Mouse (Mus musculus) left cerebral cortex, postnatal 36 days (tissue): ENCODE measurements around the gene Tulp2. TPM values are rescaled to one million over a fixed set of nuclear protein-coding genes. Genes with fewer than 3 reads are reported as not detected.

Experiments used
- DNase-seq, 2 experiments: peaks; one replicate each; pipeline ENCODE4 v3.0.0; 2021 to 2022; ENCODE audit warnings: low spot score in 2 of 2, mixed read lengths in 1 of 2
- intact Hi-C: fragments of 180-260 bp; cut with DNase I; formaldehyde crosslinking; loops from one replicate; pipeline ENCODE4 v1.15.1; 2025
- total RNA-seq, 2 experiments: library from RNA; stranded (reverse); gene quantifications; 2 replicates each; pipeline ENCODE4 v1.2.3; 2021

Tulp2 gene
- not detected for total RNA-seq

DNA sequence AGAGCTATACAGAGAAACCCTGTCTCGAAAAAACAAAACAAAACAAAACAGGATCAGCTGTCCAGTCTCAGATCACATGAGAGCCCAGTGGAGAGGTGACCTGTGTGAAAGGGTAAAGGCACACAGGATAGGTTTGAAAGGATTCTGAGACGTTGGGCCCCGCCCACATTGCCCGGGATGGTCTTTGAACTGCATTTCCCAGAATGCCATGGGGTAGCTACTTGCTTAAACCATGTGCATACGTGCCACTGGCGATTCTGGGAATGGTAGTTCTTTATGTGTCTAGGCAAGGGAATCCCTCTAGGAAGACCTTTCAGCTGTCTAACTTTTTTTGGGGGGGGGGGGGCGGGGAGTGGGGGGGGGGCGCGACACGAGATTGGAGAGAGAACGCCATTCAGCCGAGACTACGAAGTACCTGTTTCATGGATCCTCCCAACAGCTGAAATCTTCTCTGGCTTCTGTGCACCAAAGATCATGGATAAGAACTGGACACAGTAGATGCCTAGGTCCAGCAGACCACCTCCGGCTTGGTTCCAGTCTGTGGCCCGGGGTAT is at the start of gene Tulp2:
Gene Tulp2 (plus strand): TSS at position 504 of the 554 bp plus-strand sequence.
- intact Hi-C loops: no loop called here
- peak; percentile 45 to 48 for DNase-seq

DNA sequence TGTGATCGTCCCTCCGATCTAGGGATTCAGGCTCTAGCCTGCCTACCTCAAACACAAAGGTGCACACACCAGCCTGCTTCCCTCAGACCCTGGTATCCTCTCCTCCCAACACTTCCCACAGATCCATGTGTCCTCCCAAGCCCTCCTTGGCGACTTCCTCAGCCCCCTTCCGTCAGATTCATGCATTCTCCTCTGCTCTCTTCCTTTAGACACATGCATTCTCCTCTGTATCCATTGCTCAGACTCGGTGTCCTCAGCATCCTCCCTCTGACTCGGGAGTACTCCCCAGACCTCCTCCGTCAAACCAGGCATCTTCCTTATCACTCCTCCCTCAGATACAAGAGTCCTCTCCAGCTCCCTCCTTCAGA is 47.9 kb upstream of the Tulp2 start:
- DNase-seq: no peak
- intact Hi-C loops: no loop called here

DNA sequence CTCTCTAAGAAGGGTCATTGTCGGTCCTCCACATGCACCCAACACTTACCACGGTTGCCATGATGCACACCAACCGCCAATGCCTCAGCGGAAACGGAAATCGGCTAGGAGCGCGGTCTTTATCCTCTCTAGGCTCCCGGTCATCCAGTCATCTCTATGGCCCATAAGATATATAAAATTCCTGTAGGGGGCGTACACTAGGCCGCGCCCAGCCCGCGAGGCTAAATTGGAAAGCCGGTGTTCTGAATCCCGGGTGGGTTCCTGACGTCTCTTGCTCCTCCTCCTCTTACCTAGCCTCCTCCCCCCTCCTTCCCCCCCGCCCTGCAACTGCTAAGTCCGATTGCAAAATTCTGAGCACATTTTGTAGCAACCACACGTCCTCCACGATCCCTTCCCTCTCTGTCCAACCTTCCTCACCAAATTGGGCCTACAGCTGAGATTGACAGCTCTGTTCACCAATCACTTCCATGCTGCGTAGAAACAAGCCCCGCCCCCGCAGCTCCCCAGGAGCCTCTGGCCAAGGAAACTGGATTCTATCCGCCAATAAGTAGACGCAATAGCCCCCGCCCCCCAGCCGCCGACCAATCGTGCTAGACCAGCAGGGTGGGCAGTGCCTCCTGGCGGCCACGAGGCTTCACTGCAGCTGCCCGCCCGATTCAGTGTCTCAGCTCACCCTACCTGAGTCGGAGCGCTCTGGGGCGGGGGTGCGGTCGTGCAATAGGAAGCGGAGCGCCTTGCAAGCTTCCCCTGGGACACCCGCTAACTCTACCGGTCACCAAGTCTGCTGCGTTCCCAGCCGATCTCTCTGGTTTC is 47.3 kb upstream of the Tulp2 start, which contains the start of gene Gys1:
Gene Gys1 (plus strand): TSS at position 642 of the 813 bp plus-strand sequence.
- peak; percentile 100 for DNase-seq
- intact Hi-C loops: no loop called here

- intact Hi-C loops: no loop called here
Observed at GRCm38 (mm10) chr7:45435038-45435437, 46.6 kb upstream of the Tulp2 start.

DNA sequence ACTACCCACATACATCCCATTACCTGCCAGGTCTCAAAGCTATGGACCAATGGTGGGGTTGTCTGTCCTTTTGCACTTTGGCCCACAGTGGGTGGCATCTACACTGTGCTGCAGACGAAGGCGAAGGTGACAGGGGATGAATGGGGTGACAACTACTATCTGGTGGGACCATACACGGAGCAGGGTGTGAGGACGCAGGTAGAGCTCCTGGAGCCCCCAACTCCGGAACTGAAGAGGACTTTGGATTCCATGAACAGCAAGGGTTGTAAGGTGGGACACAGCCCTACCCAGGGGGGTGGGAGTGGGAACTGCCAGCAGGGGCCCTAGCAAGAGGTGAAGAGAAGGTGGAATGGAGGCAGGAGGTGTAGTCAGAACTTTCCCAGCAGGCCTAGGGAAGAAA is 45.2 kb upstream of the Tulp2 start:
- no peak for DNase-seq
- intact Hi-C loops: no loop called here

More at GRCm38 (mm10) chr7:45435038-45435437, 46.6 kb upstream of the Tulp2 start:
- DNase-seq: no peak

DNA sequence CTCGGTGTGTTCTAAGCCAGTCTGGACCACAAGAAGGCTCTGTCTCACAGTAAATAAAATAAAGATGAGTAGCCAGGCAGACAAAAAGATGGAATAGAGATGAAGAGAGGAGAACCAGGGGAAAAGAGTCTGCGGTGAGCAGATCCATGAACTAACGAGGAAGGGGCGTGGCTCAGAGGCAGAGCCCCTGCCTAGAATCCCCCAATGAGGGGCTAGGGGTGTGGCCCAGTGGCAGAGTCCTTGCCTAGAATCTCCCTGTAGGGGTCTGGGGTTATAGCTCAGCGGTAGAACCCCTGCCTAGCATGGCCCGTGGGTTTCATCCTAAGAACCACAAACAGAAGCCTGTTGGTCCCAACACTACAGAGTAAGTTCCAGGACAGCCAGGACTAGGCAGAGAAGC is 44.6 kb upstream of the Tulp2 start:
- no peak for DNase-seq
- intact Hi-C loops: no loop called here

GRCm38 (mm10) chr7:45437521-45438276 is 44.0 kb upstream of the Tulp2 start, which contains the start of gene Ruvbl2:
Gene Ruvbl2 (minus strand): TSS chr7:45438096.
- intact Hi-C loops: no loop called here
- no peak for DNase-seq

DNA sequence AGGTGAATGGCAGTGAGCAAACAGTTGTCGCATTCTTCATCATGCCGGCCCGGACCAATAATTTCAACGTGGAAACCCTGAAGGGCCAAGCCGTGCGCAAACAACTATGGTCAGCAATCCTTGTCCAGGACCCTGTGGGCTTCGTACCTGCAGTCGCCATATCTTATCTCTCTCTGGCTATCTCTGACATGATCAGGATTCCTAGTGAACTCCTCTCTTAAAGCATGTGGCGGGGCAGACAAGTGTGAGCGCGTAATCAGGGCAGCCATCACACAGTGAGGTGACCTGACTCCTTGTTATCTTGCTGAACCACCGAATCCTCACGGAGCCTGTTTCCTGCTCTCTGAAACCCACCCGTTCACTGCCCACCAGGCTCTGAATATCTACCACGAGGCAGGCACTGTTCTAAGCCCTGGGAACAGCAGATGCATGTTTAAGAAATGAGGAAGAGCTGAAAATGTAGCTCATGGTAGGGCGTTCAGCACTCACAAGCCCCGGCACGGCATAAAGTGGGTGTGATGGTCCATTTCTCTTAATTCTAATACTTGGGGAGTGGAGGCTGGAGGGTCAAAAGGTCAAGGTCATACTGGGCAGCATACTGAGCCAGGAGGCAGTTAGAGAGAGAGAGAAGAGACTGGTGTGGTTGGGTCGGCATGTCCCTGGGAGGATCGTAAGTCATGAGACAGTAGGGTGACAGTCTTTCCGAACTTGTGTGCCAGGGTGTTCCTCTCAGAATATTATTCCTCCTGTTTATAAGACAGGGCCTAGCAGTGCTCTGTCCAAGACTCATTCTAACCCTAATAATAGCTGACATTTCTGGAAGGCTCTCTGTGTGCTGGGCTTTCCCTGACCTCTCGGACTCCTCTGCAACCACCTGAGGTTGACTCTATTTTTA is 37.9 kb upstream of the Tulp2 start:
- no peak for DNase-seq

GRCm38 (mm10) chr7:45446589-45446988 is 35.1 kb upstream of the Tulp2 start:
- no peak for DNase-seq
- intact Hi-C loops: no loop called here

More for the DNA sequence above, 37.9 kb upstream of the Tulp2 start:
- intact Hi-C loops: no loop called here

- DNase-seq: no peak
- intact Hi-C loops: no loop called here
Observed at GRCm38 (mm10) chr7:45447325-45447990, 34.2 kb upstream of the Tulp2 start.

GRCm38 (mm10) chr7:45449974-45450373 is 31.7 kb upstream of the Tulp2 start:
- no peak for DNase-seq
- intact Hi-C loops: no loop called here

GRCm38 (mm10) chr7:45451344-45451982 is 30.2 kb upstream of the Tulp2 start:
- intact Hi-C loops: no loop called here
- DNase-seq: peak; percentile 85 to 87

- intact Hi-C loops: no loop called here
- no peak for DNase-seq
Observed at GRCm38 (mm10) chr7:45454971-45455370, 26.7 kb upstream of the Tulp2 start.

- intact Hi-C loops: no loop called here
- no peak for DNase-seq
Observed at GRCm38 (mm10) chr7:45455932-45456696, 25.6 kb upstream of the Tulp2 start.

GRCm38 (mm10) chr7:45456721-45457203 is 24.9 kb upstream of the Tulp2 start:
- intact Hi-C loops: no loop called here
- DNase-seq: no peak

DNA sequence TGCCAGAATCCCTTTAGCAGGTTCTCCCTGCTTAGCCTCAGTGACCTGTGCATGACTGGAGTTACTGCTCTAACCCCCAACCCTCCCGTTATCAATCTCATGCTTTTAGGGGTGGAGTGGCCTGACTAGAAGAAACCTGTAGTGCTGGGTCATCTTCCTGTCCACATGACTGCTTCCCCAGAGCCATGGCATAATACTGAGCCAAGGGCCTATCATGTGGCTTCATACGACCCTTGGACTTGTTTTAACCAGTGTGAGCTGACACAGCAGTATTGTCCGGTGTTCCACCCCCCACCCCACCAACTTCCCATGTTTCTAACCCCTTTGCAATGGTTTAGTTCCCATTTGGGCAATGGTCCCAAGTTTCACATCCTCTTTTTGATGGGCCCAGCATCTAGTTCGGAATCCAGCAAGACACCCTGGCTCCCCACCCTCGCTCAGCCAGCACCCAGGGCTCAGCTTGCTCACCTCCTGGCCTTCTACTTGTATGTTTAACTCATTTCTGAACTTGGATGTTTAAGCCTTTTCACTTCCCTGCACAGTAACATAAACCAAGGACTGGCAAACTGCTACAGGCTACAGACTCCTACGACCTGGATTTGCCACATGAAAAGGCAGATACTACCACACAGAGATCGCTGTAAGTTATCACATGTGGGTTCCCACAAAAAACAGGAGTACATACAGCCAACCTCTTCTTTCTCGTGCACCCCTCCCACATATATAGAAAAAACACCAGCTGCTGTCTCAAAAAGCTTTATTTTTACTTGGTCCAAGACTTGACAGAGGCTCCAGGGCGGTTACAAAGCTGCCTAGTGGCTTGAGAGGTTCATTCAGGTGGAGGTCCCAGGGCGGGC is 24.2 kb upstream of the Tulp2 start:
- DNase-seq: peak in 1 of 2 experiments; percentile 23
- intact Hi-C loops: no loop called here
